Mouse (Mus musculus) limb, embryonic 14.5 days (tissue): ENCODE data around the gene Serpinb13. TPM values are rescaled to one million over a fixed set of nuclear protein-coding genes. Genes with fewer than 3 reads are reported as not detected.

ENCODE experiments used
- ATAC-seq: fragments of 200-750 bp; cut with Nextera tagmentation; 2 replicates; pipeline ENCODE4 v1.8.0; 2017; ENCODE audit warnings: low read depth, moderate number of reproducible peaks, moderate TSS enrichment; ENCODE audit not compliant: low FRiP score
- DNase-seq: peaks from one replicate; pipeline ENCODE4 v3.0.0-alpha.2; 2015; ENCODE audit warnings: low spot score
- H3K27ac ChIP-seq: fragments of 300-500 bp; sonication (generic); replicated peaks from 2 replicates; pipeline ENCODE4 v1.5.1; 2014; ENCODE audit warnings: low read depth, mild to moderate bottlenecking, low read length, moderate library complexity, mixed read lengths
- H3K27me3 ChIP-seq: fragments of 300-500 bp; sonication (generic); 2 replicates; pipeline ENCODE4 v1.6.1; 2014; ENCODE audit warnings: low read length, mixed read lengths; ENCODE audit not compliant: control insufficient read depth, insufficient read depth
- H3K36me3 ChIP-seq: fragments of 300-500 bp; sonication (generic); 2 replicates; pipeline ENCODE4 v1.6.1; 2014; ENCODE audit warnings: mild to moderate bottlenecking, low read length, moderate library complexity, mixed read lengths; ENCODE audit not compliant: control insufficient read depth, insufficient read depth
- H3K4me1 ChIP-seq: fragments of 300-500 bp; sonication (generic); 2 replicates; pipeline ENCODE4 v1.6.1; 2014; ENCODE audit warnings: antibody characterized with exemption, low read length, mixed read lengths; ENCODE audit not compliant: control insufficient read depth, insufficient read depth
- H3K4me2 ChIP-seq: fragments of 300-500 bp; sonication (generic); replicated peaks from 2 replicates; pipeline ENCODE4 v1.6.1; 2014; ENCODE audit warnings: low read depth, mild to moderate bottlenecking, low read length, moderate library complexity; ENCODE audit not compliant: severe bottlenecking
- H3K4me3 ChIP-seq: fragments of 300-500 bp; sonication (generic); replicated peaks from 2 replicates; pipeline ENCODE4 v1.5.1; 2014; ENCODE audit warnings: low read length
- H3K9ac ChIP-seq: fragments of 300-500 bp; sonication (generic); 2 replicates; pipeline ENCODE4 v1.6.1; 2014; ENCODE audit warnings: mild to moderate bottlenecking, low read depth, low read length, moderate library complexity; ENCODE audit not compliant: severe bottlenecking
- H3K9me3 ChIP-seq: fragments of 300-500 bp; sonication (generic); 2 replicates; pipeline ENCODE4 v1.6.1; 2016; ENCODE audit warnings: low read length; ENCODE audit not compliant: control insufficient read depth
- POLR2A ChIP-seq: fragments of 200-500 bp; IDR thresholded peaks from 2 replicates; pipeline ENCODE4 v1.8.0; 2012; ENCODE audit warnings: inconsistent platforms, mild to moderate bottlenecking, moderate library complexity, borderline replicate concordance; ENCODE audit not compliant: insufficient read depth, insufficient read length; ENCODE audit errors: extremely low read depth
- WGBS: fragments of 180-500 bp; shearing (Covaris S2); extraction: QIAGEN DNeasy Blood & Tissue Kit; methylation state at CpG from one replicate; pipeline ENCODE4 v1.1.7; 2014; 5-methylcytosine and 5-hydroxymethylcytosine counted together
- polyA plus RNA-seq, 2 experiments: library from polyadenylated mRNA; depleted of rRNA in 1 of 2; stranded (reverse) in 1 of 2; unstranded in 1 of 2; fragments of >200 nt; fragmentation: Nextera tagmentation in 1 of 2; extraction: Ambion mirVana in 1 of 2; gene quantifications; 2 replicates each; pipeline versions ENCODE4 v1.2.1 to v1.2.3; 2012 to 2014

The Serpinb13 gene
- polyA plus RNA-seq, 2 experiments, result not detected

- Histone ChIP-seq H3K9me3 (no peaks in the 10 kb centered on the region), H3K4me3 (no peak overlapping the region), H3K4me2 (no peak overlapping the region), H3K4me1 (no peaks in the 10 kb centered on the region), H3K27me3 (no peaks in the 10 kb centered on the region), H3K27ac (no peak overlapping the region), H3K9ac (no peak overlapping the region), H3K36me3 (no peaks in the 10 kb centered on the region)
- no peak for DNase-seq
- no peak for TF ChIP-seq POLR2A
- WGBS, result 34% methylated on average over 3 of the region's 3 CpGs
- no peak for ATAC-seq
These were observed 19.8 kb upstream of the Serpinb13 start for GRCm38 (mm10) chr1:106961023-106961422.

GRCm38 (mm10) chr1:106983092-106983491 lies 2.3 kb downstream of the Serpinb13 start:
- no peak for ATAC-seq
- H3K4me2 ChIP-seq, result no peak overlapping the region
- no peaks in the 10 kb centered on the region for H3K9me3 ChIP-seq
- H3K9ac ChIP-seq, result no peak overlapping the region
- H3K27me3 ChIP-seq, result no peaks in the 10 kb centered on the region
- TF ChIP-seq POLR2A, result no peak
- no peaks in the 10 kb centered on the region for H3K4me1 ChIP-seq
- DNase-seq, result no peak
- no peak overlapping the region for H3K27ac ChIP-seq
- H3K4me3 ChIP-seq, result no peak overlapping the region
- H3K36me3 ChIP-seq, result no peaks in the 10 kb centered on the region
- WGBS, result 76% methylated on average over 1 of the region's 1 CpGs

GRCm38 (mm10) chr1:106983865-106984264 lies 3.1 kb downstream of the Serpinb13 start:
- WGBS, result 75% methylated on average over 2 of the region's 2 CpGs
- TF ChIP-seq POLR2A, result no peak
- no peak for ATAC-seq
- no peaks in the 10 kb centered on the region for H3K4me1 ChIP-seq
- no peak for DNase-seq
- H3K9me3 ChIP-seq, result no peaks in the 10 kb centered on the region
- H3K4me3 ChIP-seq, result no peak overlapping the region
- H3K9ac ChIP-seq, result no peak overlapping the region
- no peaks in the 10 kb centered on the region for H3K36me3 ChIP-seq
- H3K27ac ChIP-seq, result no peak overlapping the region
- H3K27me3 ChIP-seq, result no peaks in the 10 kb centered on the region
- H3K4me2 ChIP-seq, result no peak overlapping the region

- whole genome bisulfite sequencing, result 64% methylated on average over 13 of the region's 13 CpGs
- TF ChIP-seq POLR2A, result no peak
- ATAC-seq (peak; percentile 57; the same call in 1 of the 2 replicates), DNase-seq (peak; percentile 52)
- no peaks in the 10 kb centered on the region for H3K4me1 ChIP-seq
- no peaks in the 10 kb centered on the region for H3K36me3 ChIP-seq
- no peak overlapping the region for H3K4me2 ChIP-seq
- no peak overlapping the region for H3K4me3 ChIP-seq
- no peak overlapping the region for H3K27ac ChIP-seq
- no peaks in the 10 kb centered on the region for H3K9me3 ChIP-seq
- no peak overlapping the region for H3K9ac ChIP-seq
- H3K27me3 ChIP-seq, result no peaks in the 10 kb centered on the region
These were observed 19.6 kb downstream of the Serpinb13 start for GRCm38 (mm10) chr1:107000424-107000823.

GRCm38 (mm10) chr1:107001754-107002153 lies 21.0 kb downstream of the Serpinb13 start:
- Histone ChIP-seq H3K27ac (no peak overlapping the region), H3K4me2 (no peak overlapping the region), H3K27me3 (no peaks in the 10 kb centered on the region), H3K4me1 (no peaks in the 10 kb centered on the region), H3K36me3 (no peaks in the 10 kb centered on the region), H3K9ac (no peak overlapping the region), H3K4me3 (no peak overlapping the region), H3K9me3 (no peaks in the 10 kb centered on the region)
- no peak for TF ChIP-seq POLR2A
- 78% methylated on average over 2 of the region's 2 CpGs for WGBS
- no peak for ATAC-seq
- DNase-seq, result no peak

GRCm38 (mm10) chr1:107006316-107006715 lies 25.5 kb downstream of the Serpinb13 start:
- H3K4me1 ChIP-seq, result no peaks in the 10 kb centered on the region
- no peaks in the 10 kb centered on the region for H3K9me3 ChIP-seq
- TF ChIP-seq POLR2A, result no peak
- ATAC-seq (no peak), DNase-seq (no peak)
- no peaks in the 10 kb centered on the region for H3K36me3 ChIP-seq
- H3K9ac ChIP-seq, result no peak overlapping the region
- H3K4me3 ChIP-seq, result no peak overlapping the region
- 72% methylated on average over 3 of the region's 3 CpGs for WGBS
- no peaks in the 10 kb centered on the region for H3K27me3 ChIP-seq
- no peak overlapping the region for H3K4me2 ChIP-seq
- no peak overlapping the region for H3K27ac ChIP-seq
